Mouse (Mus musculus) kidney, embryonic 15.5 days (tissue): Measurements from ENCODE around the gene Prkar2a. TPM values are rescaled to one million over a fixed set of nuclear protein-coding genes. Genes with fewer than 3 reads are reported as not detected.

ENCODE experiments used
- microRNA-seq: library from miRNA; unstranded; fragments of <30 nt; microRNA quantifications from one replicate; pipeline ENCODE4, GENCODE M21; 2016
- polyA plus RNA-seq: library from polyadenylated mRNA; unstranded; fragments of >200 nt; fragmentation: Nextera tagmentation; extraction: Ambion mirVana; gene quantifications from 2 replicates; pipeline ENCODE4 v1.2.1, GENCODE M21; 2015

Gene Prkar2a
- polyA plus RNA-seq, 1 experiment from 2014 or later: 27.6 TPM

Small RNA genes lying within 50 kb of the gene (microRNA-seq; reads per million reads assigned to microRNA genes)
- gene Gm26298: not detected

Other genes starting within 250 kb of the Prkar2a start
- 61.6 and 62.9 TPM in 2 replicates for gene Ccdc71, start 228.8 kb upstream of the Prkar2a start, polyA plus RNA-seq
- 31.0 and 37.8 TPM in 2 replicates for gene Klhdc8b, start 227.7 kb upstream of the Prkar2a start, polyA plus RNA-seq
- gene Lamb2, start 209.6 kb upstream of the Prkar2a start, polyA plus RNA-seq: 48.8 and 56.6 TPM in 2 replicates
- 69.3 and 78.8 TPM in 2 replicates for gene Usp19, start 198.7 kb upstream of the Prkar2a start, polyA plus RNA-seq
- 105 and 111 TPM in 2 replicates for gene Qars, start 181.6 kb upstream of the Prkar2a start, polyA plus RNA-seq
- gene Qrich1, start 172.5 kb upstream of the Prkar2a start, polyA plus RNA-seq: 122 and 125 TPM in 2 replicates
- gene Impdh2, start 129.0 kb upstream of the Prkar2a start, polyA plus RNA-seq: 187 and 198 TPM in 2 replicates
- 41.5 and 43.1 TPM in 2 replicates for gene Ndufaf3, start 121.9 kb upstream of the Prkar2a start, polyA plus RNA-seq
- 155 and 180 TPM in 2 replicates for gene Dalrd3, start 119.4 kb upstream of the Prkar2a start, polyA plus RNA-seq
- gene Wdr6, start 110.6 kb upstream of the Prkar2a start, polyA plus RNA-seq: 123 and 139 TPM in 2 replicates
- 9.1 and 11.7 TPM in 2 replicates for gene P4htm, start 91.6 kb upstream of the Prkar2a start, polyA plus RNA-seq
- gene Arih2, start 39.9 kb upstream of the Prkar2a start, polyA plus RNA-seq: 50.1 and 51.0 TPM in 2 replicates
- gene Slc25a20, start 27.2 kb upstream of the Prkar2a start, polyA plus RNA-seq: 50.0 and 51.8 TPM in 2 replicates
- 96.4 and 106 TPM in 2 replicates for gene Ip6k2, start 94.5 kb downstream of the Prkar2a start, polyA plus RNA-seq
- gene Nckipsd, start 119.1 kb downstream of the Prkar2a start, polyA plus RNA-seq: 12.0 and 16.3 TPM in 2 replicates
- 0.13 and 0.26 TPM in 2 replicates for gene Celsr3, start 137.0 kb downstream of the Prkar2a start, polyA plus RNA-seq
- 11.3 and 15.2 TPM in 2 replicates for gene Slc26a6, start 164.0 kb downstream of the Prkar2a start, polyA plus RNA-seq
- gene Tmem89, start 225.3 kb downstream of the Prkar2a start, polyA plus RNA-seq: not detected in 2 replicates
- gene Uqcrc1, start 247.3 kb downstream of the Prkar2a start, polyA plus RNA-seq: 513 and 523 TPM in 2 replicates